Mouse (Mus musculus): ENCODE data around the gene B4galnt2. TPM values are rescaled to one million over a fixed set of nuclear protein-coding genes. Genes with fewer than 3 reads are reported as not detected.
"Not testable (repeated sequence)": the region's sequence is repeated elsewhere in the genome, so short reads cannot be mapped to it uniquely, and the experiment has no call there.

The B4galnt2 gene
- polyA plus RNA-seq, 1 experiment, result not detected

GRCm38 (mm10) chr11:95926398-95926797 lies 11.7 kb upstream of the B4galnt2 start:
- Histone ChIP-seq H3K27ac (ENCODE audit: insufficient read depth, low read length) (no peak overlapping the region), H3K4me1 (ENCODE audit: control insufficient read depth, insufficient read depth, low read length) (no peaks in the 10 kb centered on the region), H3K4me3 (ENCODE audit: insufficient read depth, low read length) (no peak overlapping the region)
- TF ChIP-seq CTCF (IDR thresholded peaks at IDR 0.05; ENCODE audit: extremely low read depth, insufficient read depth, low read length) (no peak), POLR2A (IDR thresholded peaks at IDR 0.05; ENCODE audit: extremely low read depth, insufficient read depth, low read length) (no peak)

- no peak overlapping the region for H3K27ac ChIP-seq (ENCODE audit: insufficient read depth, low read length)
- H3K4me3 ChIP-seq (ENCODE audit: insufficient read depth, low read length), result no peak overlapping the region
- no peaks in the 10 kb centered on the region for H3K4me1 ChIP-seq (ENCODE audit: control insufficient read depth, insufficient read depth, low read length)
- no peak for TF ChIP-seq POLR2A (IDR thresholded peaks at IDR 0.05; ENCODE audit: extremely low read depth, insufficient read depth, low read length)
- TF ChIP-seq CTCF (IDR thresholded peaks at IDR 0.05; ENCODE audit: extremely low read depth, insufficient read depth, low read length), result no peak
Measured at GRCm38 (mm10) chr11:95925976-95926375, 11.3 kb upstream of the B4galnt2 start.

- TF ChIP-seq POLR2A (IDR thresholded peaks at IDR 0.05; ENCODE audit: extremely low read depth, insufficient read depth, low read length), result no peak
- no peak for TF ChIP-seq CTCF (IDR thresholded peaks at IDR 0.05; ENCODE audit: extremely low read depth, insufficient read depth, low read length)
- no peak overlapping the region for H3K27ac ChIP-seq (ENCODE audit: insufficient read depth, low read length)
- H3K4me3 ChIP-seq (ENCODE audit: insufficient read depth, low read length), result no peak overlapping the region
- H3K4me1 ChIP-seq (ENCODE audit: control insufficient read depth, insufficient read depth, low read length), result no peaks in the 10 kb centered on the region
Measured at GRCm38 (mm10) chr11:95924215-95924614, 9.5 kb upstream of the B4galnt2 start.

GRCm38 (mm10) chr11:95923477-95923876 lies 8.8 kb upstream of the B4galnt2 start:
- not testable (repeated sequence) for H3K4me3 ChIP-seq (ENCODE audit: insufficient read depth, low read length); H3K27ac ChIP-seq (ENCODE audit: insufficient read depth, low read length); H3K4me1 ChIP-seq (ENCODE audit: control insufficient read depth, insufficient read depth, low read length)

- H3K4me3 ChIP-seq (ENCODE audit: insufficient read depth, low read length), result no peak overlapping the region
- TF ChIP-seq CTCF (IDR thresholded peaks at IDR 0.05; ENCODE audit: extremely low read depth, insufficient read depth, low read length), result no peak
- TF ChIP-seq POLR2A (IDR thresholded peaks at IDR 0.05; ENCODE audit: extremely low read depth, insufficient read depth, low read length), result no peak
- no peak overlapping the region for H3K27ac ChIP-seq (ENCODE audit: insufficient read depth, low read length)
- no peaks in the 10 kb centered on the region for H3K4me1 ChIP-seq (ENCODE audit: control insufficient read depth, insufficient read depth, low read length)
Measured at GRCm38 (mm10) chr11:95921991-95922621, 7.4 kb upstream of the B4galnt2 start.

GRCm38 (mm10) chr11:95916426-95916825 lies 1.7 kb upstream of the B4galnt2 start:
- no peak overlapping the region for H3K27ac ChIP-seq (ENCODE audit: insufficient read depth, low read length)
- no peaks in the 10 kb centered on the region for H3K4me1 ChIP-seq (ENCODE audit: control insufficient read depth, insufficient read depth, low read length)
- TF ChIP-seq POLR2A (IDR thresholded peaks at IDR 0.05; ENCODE audit: extremely low read depth, insufficient read depth, low read length) (no peak), CTCF (IDR thresholded peaks at IDR 0.05; ENCODE audit: extremely low read depth, insufficient read depth, low read length) (no peak)
- no peak overlapping the region for H3K4me3 ChIP-seq (ENCODE audit: insufficient read depth, low read length)

- TF ChIP-seq POLR2A (IDR thresholded peaks at IDR 0.05; ENCODE audit: extremely low read depth, insufficient read depth, low read length), result no peak
- no peak for TF ChIP-seq CTCF (IDR thresholded peaks at IDR 0.05; ENCODE audit: extremely low read depth, insufficient read depth, low read length)
- no peak overlapping the region for H3K4me3 ChIP-seq (ENCODE audit: insufficient read depth, low read length)
Measured at GRCm38 (mm10) chr11:95915006-95915710, 467 bp upstream of the B4galnt2 start.

GRCm38 (mm10) chr11:95913959-95914566 lies 628 bp downstream of the B4galnt2 start:
- TF ChIP-seq CTCF (IDR thresholded peaks at IDR 0.05; ENCODE audit: extremely low read depth, insufficient read depth, low read length), result no peak
- TF ChIP-seq POLR2A (IDR thresholded peaks at IDR 0.05; ENCODE audit: extremely low read depth, insufficient read depth, low read length), result no peak
- Histone ChIP-seq H3K4me3 (ENCODE audit: insufficient read depth, low read length) (no peak overlapping the region), H3K4me1 (ENCODE audit: control insufficient read depth, insufficient read depth, low read length) (no peaks in the 10 kb centered on the region), H3K27ac (ENCODE audit: insufficient read depth, low read length) (no peak overlapping the region)

More at GRCm38 (mm10) chr11:95915006-95915710, 467 bp upstream of the B4galnt2 start:
- H3K4me1 ChIP-seq (ENCODE audit: control insufficient read depth, insufficient read depth, low read length), result no peaks in the 10 kb centered on the region
- no peak overlapping the region for H3K27ac ChIP-seq (ENCODE audit: insufficient read depth, low read length)

GRCm38 (mm10) chr11:95911579-95911978 lies 3.1 kb downstream of the B4galnt2 start:
- no peak for TF ChIP-seq CTCF (IDR thresholded peaks at IDR 0.05; ENCODE audit: extremely low read depth, insufficient read depth, low read length)
- TF ChIP-seq POLR2A (IDR thresholded peaks at IDR 0.05; ENCODE audit: extremely low read depth, insufficient read depth, low read length), result no peak
- H3K4me3 ChIP-seq (ENCODE audit: insufficient read depth, low read length), result no peak overlapping the region
- no peak overlapping the region for H3K27ac ChIP-seq (ENCODE audit: insufficient read depth, low read length)
- H3K4me1 ChIP-seq (ENCODE audit: control insufficient read depth, insufficient read depth, low read length), result no peaks in the 10 kb centered on the region

Measured in cortical plate, adult 2 months (tissue).